Mouse (Mus musculus): Measurements from ENCODE around the gene C9orf72.

C9orf72 gene

GRCm38 (mm10) chr4:35177926-35178645, 47.9 kb downstream of the C9orf72 start:
- in situ Hi-C loops (cut with MboI): no loop called here

GRCm38 (mm10) chr4:35175566-35175965, 50.4 kb downstream of the C9orf72 start:
- in situ Hi-C loops (cut with MboI): no loop called here

GRCm38 (mm10) chr4:35173551-35173950, 52.4 kb downstream of the C9orf72 start:
- in situ Hi-C loops (cut with MboI): loop anchor here (25.0 kb wide), 1 partner anchor 186 kb away; no protein-coding TSS in a partner anchor

GRCm38 (mm10) chr4:35172471-35172870, 53.5 kb downstream of the C9orf72 start:
- in situ Hi-C loops (cut with MboI): loop anchor here (25.0 kb wide), 1 partner anchor 185 kb away; no protein-coding TSS in a partner anchor

- in situ Hi-C loops (cut with MboI): loop anchor here (25.0 kb wide), 1 partner anchor 182 kb away; no protein-coding TSS in a partner anchor
Measured at GRCm38 (mm10) chr4:35169571-35170125, 56.3 kb downstream of the C9orf72 start.

- in situ Hi-C loops (cut with MboI): loop anchor here (25.0 kb wide), 1 partner anchor 181 kb away; no protein-coding TSS in a partner anchor
Measured at GRCm38 (mm10) chr4:35167855-35168254, 58.1 kb downstream of the C9orf72 start.

- in situ Hi-C loops (cut with MboI): loop anchor here (25.0 kb wide), 1 partner anchor 179 kb away; no protein-coding TSS in a partner anchor
Measured at GRCm38 (mm10) chr4:35165947-35166346, 60.0 kb downstream of the C9orf72 start.

- in situ Hi-C loops (cut with MboI): loop anchor here (25.0 kb wide), 1 partner anchor 178 kb away; no protein-coding TSS in a partner anchor
Measured at GRCm38 (mm10) chr4:35165275-35165674, 60.7 kb downstream of the C9orf72 start.

- in situ Hi-C loops (cut with MboI): loop anchor here (25.0 kb wide), 1 partner anchor 171 kb away; no protein-coding TSS in a partner anchor
Measured at GRCm38 (mm10) chr4:35157815-35158214, 68.2 kb downstream of the C9orf72 start.

- in situ Hi-C loops (cut with MboI): loop anchor here (25.0 kb wide), 1 partner anchor 170 kb away; no protein-coding TSS in a partner anchor
Measured at GRCm38 (mm10) chr4:35156751-35157611, 69.0 kb downstream of the C9orf72 start, which contains the start of gene Mob3b. Gene Mob3b, minus strand, starts transcription at chr4:35157484.

GRCm38 (mm10) chr4:35156149-35156611, 69.8 kb downstream of the C9orf72 start:
- in situ Hi-C loops (cut with MboI): loop anchor here (25.0 kb wide), 1 partner anchor 169 kb away; no protein-coding TSS in a partner anchor

GRCm38 (mm10) chr4:35155132-35155922, 70.6 kb downstream of the C9orf72 start:
- in situ Hi-C loops (cut with MboI): loop anchor here (25.0 kb wide), 1 partner anchor 168 kb away; no protein-coding TSS in a partner anchor

GRCm38 (mm10) chr4:35154051-35154450, 71.9 kb downstream of the C9orf72 start:
- in situ Hi-C loops (cut with MboI): loop anchor here (25.0 kb wide), 1 partner anchor 167 kb away; no protein-coding TSS in a partner anchor

GRCm38 (mm10) chr4:35151756-35152155, 74.2 kb downstream of the C9orf72 start, which contains the start of gene Ifnk:
Gene Ifnk, plus strand, starts transcription at chr4:35152056.
- in situ Hi-C loops (cut with MboI): loop anchor here (25.0 kb wide), 1 partner anchor 164 kb away; no protein-coding TSS in a partner anchor

GRCm38 (mm10) chr4:35150706-35151105, 75.3 kb downstream of the C9orf72 start:
- in situ Hi-C loops (cut with MboI): loop anchor here (25.0 kb wide), 1 partner anchor 163 kb away; no protein-coding TSS in a partner anchor

- in situ Hi-C loops (cut with MboI): no loop called here
Measured at GRCm38 (mm10) chr4:35148326-35148725, 77.6 kb downstream of the C9orf72 start.

- in situ Hi-C loops (cut with MboI): no loop called here
Measured at GRCm38 (mm10) chr4:35146597-35146996, 79.4 kb downstream of the C9orf72 start.

- in situ Hi-C loops (cut with MboI): no loop called here
Measured at GRCm38 (mm10) chr4:35145726-35146125, 80.2 kb downstream of the C9orf72 start.

- in situ Hi-C loops (cut with MboI): no loop called here
Measured at GRCm38 (mm10) chr4:35143472-35144102, 82.4 kb downstream of the C9orf72 start.
